Mouse (Mus musculus): ENCODE results near the gene Rps24. TPM values are rescaled to one million over a fixed set of nuclear protein-coding genes. Genes with fewer than 3 reads are reported as not detected.
A peak's percentile ranks its signal among the peaks of the same experiment; 100 is the strongest.

Gene Rps24
- polyA plus RNA-seq, 1 experiment from 2014 or later: 845 TPM

DNA sequence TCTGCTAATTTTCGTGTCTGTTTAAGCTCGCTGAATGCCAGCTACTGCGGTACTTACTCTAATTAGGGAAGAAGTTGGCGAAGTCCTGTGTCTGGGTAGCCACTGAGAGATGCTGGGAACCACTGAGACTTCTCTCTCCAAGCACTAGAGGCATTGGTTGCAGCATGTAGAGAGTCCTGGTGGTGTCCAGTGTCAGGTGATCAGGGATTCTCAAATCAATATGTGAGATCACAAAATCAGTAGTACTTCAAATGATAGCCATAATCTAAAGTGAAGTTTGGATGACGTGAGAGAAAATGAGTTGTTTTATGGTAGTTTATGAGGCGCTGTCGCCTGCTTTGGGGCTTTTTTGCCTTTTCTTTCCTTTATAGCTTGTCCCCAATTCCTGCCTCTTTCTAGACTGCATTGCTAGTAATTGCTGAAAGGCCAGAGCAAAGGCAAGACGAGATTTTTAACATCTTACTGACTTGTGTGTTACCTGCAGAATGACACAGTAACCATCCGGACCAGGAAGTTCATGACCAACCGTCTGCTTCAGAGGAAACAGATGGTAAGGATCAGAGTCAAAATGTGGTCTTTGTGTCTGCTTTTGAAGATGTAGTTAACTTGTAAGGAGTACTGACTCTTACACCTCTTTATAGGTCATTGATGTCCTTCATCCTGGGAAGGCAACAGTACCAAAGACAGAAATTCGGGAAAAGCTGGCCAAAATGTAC lies 4.5 kb downstream of the Rps24 start:
- Histone ChIP-seq H3K9ac (ENCODE audit: low read length) (peak overlapping the region; percentile 91), H3K36me3 (ENCODE audit: control insufficient read depth, insufficient read depth, low read length) (peaks cover 50% of the 10 kb centered on the region), H3K27ac (replicated peaks in 1 of 2; ENCODE audit: control insufficient read depth in 1 of 2, insufficient read depth in 1 of 2, low read depth in 2 of 2, low read length in 2 of 2) (peak overlapping the region; percentile 65 to 79), H3K4me3 (ENCODE audit: control insufficient read depth in 1 of 2, insufficient read depth in 1 of 2, low read depth in 1 of 2, low read length in 2 of 2) (peak overlapping the region; percentile 88 to 94), H3K4me1 (ENCODE audit: control insufficient read depth in 2 of 2, insufficient read depth in 2 of 2, low read length in 2 of 2) (peaks cover 3 to 30% of the 10 kb centered on the region in 2 experiments), H3K27me3 (ENCODE audit: control insufficient read depth, insufficient read depth, low read length) (no peaks in the 10 kb centered on the region), H3K4me2 (ENCODE audit: low read length) (peak overlapping the region; percentile 93), H3K9me3 (ENCODE audit: control insufficient read depth, low read length) (no peaks in the 10 kb centered on the region)
- no peak for ATAC-seq (ENCODE audit: insufficient number of reproducible peaks, insufficient read depth, low FRiP score, low read depth)
- WGBS: 4% methylated on average over 11 of the region's 11 CpGs

GRCm38 (mm10) chr14:24493256-24493655 lies 6.3 kb downstream of the Rps24 start:
- Histone ChIP-seq H3K9me3 (ENCODE audit: control insufficient read depth, low read length) (no peaks in the 10 kb centered on the region), H3K4me1 (ENCODE audit: control insufficient read depth in 2 of 2, insufficient read depth in 2 of 2, low read length in 2 of 2) (peaks cover 3 to 30% of the 10 kb centered on the region in 2 experiments), H3K27ac (replicated peaks in 1 of 2; ENCODE audit: control insufficient read depth in 1 of 2, insufficient read depth in 1 of 2, low read depth in 2 of 2, low read length in 2 of 2) (no peak overlapping the region), H3K4me3 (ENCODE audit: control insufficient read depth in 1 of 2, insufficient read depth in 1 of 2, low read depth in 1 of 2, low read length in 2 of 2) (no peak overlapping the region), H3K36me3 (ENCODE audit: control insufficient read depth, insufficient read depth, low read length) (peaks cover 68% of the 10 kb centered on the region), H3K9ac (ENCODE audit: low read length) (peak overlapping the region; percentile 38; the same call in 1 of the 2 replicates), H3K27me3 (ENCODE audit: control insufficient read depth, insufficient read depth, low read length) (no peaks in the 10 kb centered on the region), H3K4me2 (ENCODE audit: low read length) (peak overlapping the region; percentile 18)
- whole genome bisulfite sequencing: 84% methylated on average over 9 of the region's 9 CpGs
- no peak for ATAC-seq (ENCODE audit: insufficient number of reproducible peaks, insufficient read depth, low FRiP score, low read depth)

DNA sequence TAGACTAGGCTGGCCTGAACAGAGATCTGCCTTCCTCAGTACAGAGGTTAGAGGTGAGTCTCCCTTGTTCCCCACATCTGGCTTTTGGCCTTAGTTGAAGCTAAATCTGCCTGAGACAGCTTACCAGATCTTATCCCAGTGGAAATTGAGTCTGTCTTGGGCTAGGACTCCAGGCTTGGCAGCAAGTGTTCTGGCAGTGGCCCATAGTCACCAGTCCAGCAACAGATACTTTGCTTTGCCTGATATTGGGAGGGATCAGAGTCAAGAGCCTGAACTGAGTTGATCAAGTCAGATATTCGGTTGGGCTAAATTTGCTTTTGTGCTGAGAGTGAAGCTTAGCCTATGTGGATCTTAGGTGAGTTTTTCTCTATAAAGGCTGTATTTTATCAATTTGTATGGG lies 9.6 kb downstream of the Rps24 start:
- no peak for ATAC-seq (ENCODE audit: insufficient number of reproducible peaks, insufficient read depth, low FRiP score, low read depth)
- 93% methylated on average over 1 of the region's 1 CpGs for WGBS
- H3K4me1 ChIP-seq (ENCODE audit: control insufficient read depth in 2 of 2, insufficient read depth in 2 of 2, low read length in 2 of 2): peaks cover 5 to 27% of the 10 kb centered on the region in 2 experiments
- H3K4me2 ChIP-seq (ENCODE audit: low read length): no peak overlapping the region
- no peaks in the 10 kb centered on the region for H3K27me3 ChIP-seq (ENCODE audit: control insufficient read depth, insufficient read depth, low read length)
- no peak overlapping the region for H3K27ac ChIP-seq (replicated peaks in 1 of 2; ENCODE audit: control insufficient read depth in 1 of 2, insufficient read depth in 1 of 2, low read depth in 2 of 2, low read length in 2 of 2)
- no peak overlapping the region for H3K4me3 ChIP-seq (ENCODE audit: control insufficient read depth in 1 of 2, insufficient read depth in 1 of 2, low read depth in 1 of 2, low read length in 2 of 2)
- no peak overlapping the region for H3K9ac ChIP-seq (ENCODE audit: low read length)
- peaks cover 81% of the 10 kb centered on the region for H3K36me3 ChIP-seq (ENCODE audit: control insufficient read depth, insufficient read depth, low read length)
- H3K9me3 ChIP-seq (ENCODE audit: control insufficient read depth, low read length): no peaks in the 10 kb centered on the region

DNA sequence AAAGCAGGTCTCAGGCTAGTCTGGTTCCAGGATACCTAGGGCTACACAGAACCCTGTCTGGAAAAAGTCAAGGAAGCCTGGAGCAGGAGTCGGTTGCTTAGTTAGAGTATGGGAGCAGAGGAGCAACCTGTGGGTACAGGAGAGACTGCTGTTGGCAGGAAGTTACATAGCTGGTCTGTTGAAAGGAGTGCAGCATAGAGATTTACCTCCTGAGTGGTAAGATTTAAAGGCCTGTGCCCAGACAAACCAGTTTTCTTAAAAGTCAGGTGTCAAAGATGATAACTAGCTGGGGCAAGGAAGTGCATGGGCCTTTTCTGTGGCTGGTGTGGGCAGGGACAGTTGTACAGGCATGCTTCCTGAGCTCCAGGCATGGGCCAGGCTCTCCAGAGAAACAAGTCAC lies 10.5 kb downstream of the Rps24 start:
- peaks cover 71% of the 10 kb centered on the region for H3K36me3 ChIP-seq (ENCODE audit: control insufficient read depth, insufficient read depth, low read length)
- H3K4me1 ChIP-seq (ENCODE audit: control insufficient read depth in 2 of 2, insufficient read depth in 2 of 2, low read length in 2 of 2): peaks cover 5 to 17% of the 10 kb centered on the region in 2 experiments
- no peak overlapping the region for H3K27ac ChIP-seq (replicated peaks in 1 of 2; ENCODE audit: control insufficient read depth in 1 of 2, insufficient read depth in 1 of 2, low read depth in 2 of 2, low read length in 2 of 2)
- no peaks in the 10 kb centered on the region for H3K27me3 ChIP-seq (ENCODE audit: control insufficient read depth, insufficient read depth, low read length)
- H3K4me2 ChIP-seq (ENCODE audit: low read length): no peak overlapping the region
- no peaks in the 10 kb centered on the region for H3K9me3 ChIP-seq (ENCODE audit: control insufficient read depth, low read length)
- no peak overlapping the region for H3K9ac ChIP-seq (ENCODE audit: low read length)
- H3K4me3 ChIP-seq (ENCODE audit: control insufficient read depth in 1 of 2, insufficient read depth in 1 of 2, low read depth in 1 of 2, low read length in 2 of 2): no peak overlapping the region
- 82% methylated on average over 1 of the region's 1 CpGs for WGBS
- no peak for ATAC-seq (ENCODE audit: insufficient number of reproducible peaks, insufficient read depth, low FRiP score, low read depth)

GRCm38 (mm10) chr14:24498561-24499255 lies 11.8 kb downstream of the Rps24 start:
- Histone ChIP-seq H3K27ac (replicated peaks in 1 of 2; ENCODE audit: control insufficient read depth in 1 of 2, insufficient read depth in 1 of 2, low read depth in 2 of 2, low read length in 2 of 2) (no peak overlapping the region), H3K4me1 (ENCODE audit: control insufficient read depth in 2 of 2, insufficient read depth in 2 of 2, low read length in 2 of 2) (peaks cover 5 to 7% of the 10 kb centered on the region in 2 experiments), H3K9ac (ENCODE audit: low read length) (no peak overlapping the region), H3K9me3 (ENCODE audit: control insufficient read depth, low read length) (no peaks in the 10 kb centered on the region), H3K27me3 (ENCODE audit: control insufficient read depth, insufficient read depth, low read length) (no peaks in the 10 kb centered on the region), H3K4me2 (ENCODE audit: low read length) (no peak overlapping the region), H3K4me3 (ENCODE audit: control insufficient read depth in 1 of 2, insufficient read depth in 1 of 2, low read depth in 1 of 2, low read length in 2 of 2) (no peak overlapping the region), H3K36me3 (ENCODE audit: control insufficient read depth, insufficient read depth, low read length) (peaks cover 59% of the 10 kb centered on the region)
- 62% methylated on average over 5 of the region's 5 CpGs for WGBS
- ATAC-seq (ENCODE audit: insufficient number of reproducible peaks, insufficient read depth, low FRiP score, low read depth): no peak

DNA sequence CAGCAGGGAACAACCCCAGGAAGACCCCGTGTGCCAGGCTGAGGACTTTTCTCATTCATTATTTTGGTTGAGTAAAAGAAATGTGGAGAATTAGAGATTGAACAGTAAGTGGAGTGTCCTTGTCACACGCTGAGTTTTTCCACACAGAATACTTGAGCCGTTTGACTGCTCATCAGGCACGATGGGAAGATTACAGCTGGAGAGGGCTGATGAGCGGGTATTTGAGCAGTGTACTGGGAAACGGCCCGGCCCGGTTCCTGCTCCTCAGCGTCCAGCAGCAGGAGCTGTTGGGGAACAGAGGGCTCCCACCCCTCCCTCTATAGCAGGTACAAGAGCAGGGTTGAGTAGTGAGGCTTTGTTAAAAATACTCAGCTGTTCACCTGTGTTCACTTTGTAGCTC lies 12.6 kb downstream of the Rps24 start:
- 31% methylated on average over 9 of the region's 9 CpGs for WGBS
- ATAC-seq (ENCODE audit: insufficient number of reproducible peaks, insufficient read depth, low FRiP score, low read depth): no peak

DNA sequence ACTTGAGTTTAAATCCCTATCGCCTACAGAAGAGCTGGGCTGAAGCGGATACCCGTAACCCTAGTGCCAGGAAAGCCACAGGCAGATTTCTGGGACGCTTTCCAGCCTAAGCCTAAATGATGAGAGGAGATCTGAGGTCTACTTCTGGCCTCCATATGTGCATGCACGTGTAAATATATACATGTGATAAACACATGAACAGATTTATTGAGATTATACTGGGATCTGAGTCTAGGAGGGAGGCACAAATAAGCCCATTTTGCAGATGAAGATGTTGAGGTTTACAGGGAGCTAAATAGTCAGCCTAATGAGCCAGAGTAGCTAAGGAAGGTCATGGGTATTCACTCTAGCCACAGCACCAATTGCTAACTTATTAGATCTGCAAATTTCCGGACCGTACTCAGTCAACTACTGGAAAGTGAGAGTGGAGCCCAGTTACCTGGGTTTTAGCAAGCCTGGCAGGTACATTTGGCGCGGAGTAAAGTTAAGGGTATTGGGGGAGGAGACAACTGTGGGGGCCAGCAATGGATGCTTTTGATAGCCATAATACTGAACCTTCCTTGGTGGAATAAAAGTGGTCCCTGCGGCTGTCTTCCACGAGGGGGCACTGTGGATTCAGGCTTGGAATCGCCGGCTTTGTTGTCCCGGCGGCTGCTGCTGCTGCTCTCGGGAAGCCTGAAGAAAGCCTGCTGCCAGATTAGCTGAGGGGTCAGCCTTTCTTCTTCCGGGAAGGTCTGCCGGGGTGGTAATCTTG lies 13.3 kb downstream of the Rps24 start:
- H3K4me2 ChIP-seq (ENCODE audit: low read length): peak overlapping the region; percentile 45
- 19% methylated on average over 18 of the region's 18 CpGs for WGBS
- H3K9me3 ChIP-seq (ENCODE audit: control insufficient read depth, low read length): no peaks in the 10 kb centered on the region
- no peaks in the 10 kb centered on the region for H3K27me3 ChIP-seq (ENCODE audit: control insufficient read depth, insufficient read depth, low read length)
- peak; percentile 22; the same call in 1 of the 2 replicates for ATAC-seq (ENCODE audit: insufficient number of reproducible peaks, insufficient read depth, low FRiP score, low read depth)
- peak overlapping the region; percentile 3 to 42; a peak in 2 of 4 replicates for H3K27ac ChIP-seq (replicated peaks in 1 of 2; ENCODE audit: control insufficient read depth in 1 of 2, insufficient read depth in 1 of 2, low read depth in 2 of 2, low read length in 2 of 2)
- H3K4me1 ChIP-seq (ENCODE audit: control insufficient read depth in 2 of 2, insufficient read depth in 2 of 2, low read length in 2 of 2): peaks cover 0 to 5% of the 10 kb centered on the region in 2 experiments; a peak in 2 of 4 replicates
- peak overlapping the region; percentile 2 to 36; a peak in 2 of 4 replicates for H3K4me3 ChIP-seq (ENCODE audit: control insufficient read depth in 1 of 2, insufficient read depth in 1 of 2, low read depth in 1 of 2, low read length in 2 of 2)
- H3K36me3 ChIP-seq (ENCODE audit: control insufficient read depth, insufficient read depth, low read length): peaks cover 43% of the 10 kb centered on the region
- peak overlapping the region; percentile 18 for H3K9ac ChIP-seq (ENCODE audit: low read length)

More for the DNA sequence above, 12.6 kb downstream of the Rps24 start:
- Histone ChIP-seq H3K27ac (replicated peaks in 1 of 2; ENCODE audit: control insufficient read depth in 1 of 2, insufficient read depth in 1 of 2, low read depth in 2 of 2, low read length in 2 of 2) (no peak overlapping the region), H3K36me3 (ENCODE audit: control insufficient read depth, insufficient read depth, low read length) (peaks cover 51% of the 10 kb centered on the region), H3K4me1 (ENCODE audit: control insufficient read depth in 2 of 2, insufficient read depth in 2 of 2, low read length in 2 of 2) (peaks cover 3 to 5% of the 10 kb centered on the region in 2 experiments; a peak in 3 of 4 replicates), H3K9ac (ENCODE audit: low read length) (no peak overlapping the region), H3K4me3 (ENCODE audit: control insufficient read depth in 1 of 2, insufficient read depth in 1 of 2, low read depth in 1 of 2, low read length in 2 of 2) (no peak overlapping the region), H3K4me2 (ENCODE audit: low read length) (no peak overlapping the region), H3K27me3 (ENCODE audit: control insufficient read depth, insufficient read depth, low read length) (no peaks in the 10 kb centered on the region), H3K9me3 (ENCODE audit: control insufficient read depth, low read length) (no peaks in the 10 kb centered on the region)

All from heart, embryonic 14.5 days (tissue).